Mouse (Mus musculus): ENCODE results near the gene Gm21310.
"Not testable (repeated sequence)": the region's sequence is repeated elsewhere in the genome, so short reads cannot be mapped to it uniquely, and the experiment has no call there.

The Gm21310 gene

GRCm38 (mm10) chrY:10147083-10147482, at the start of gene Gm21310:
Gm21310 (minus strand) TSS chrY:10147183.
- DNase-seq (ENCODE audit: low spot score in 2 of 2) = not testable (repeated sequence)
